Mouse (Mus musculus) MEL (cell line): ENCODE results near the gene Parp4. TPM values are rescaled to one million over a fixed set of nuclear protein-coding genes. Genes with fewer than 3 reads are reported as not detected.

Experiments used
- DNase-seq: peaks from one replicate; pipeline ENCODE4 v3.0.0; 2011; ENCODE audit warnings: low read depth, low spot score
- H3K27ac ChIP-seq: 2 replicates; pipeline ENCODE4 v1.5.1; 2012; ENCODE audit warnings: low read depth, mild to moderate bottlenecking, control low read depth, low read length, moderate library complexity; ENCODE audit not compliant: control insufficient read depth
- H3K27me3 ChIP-seq, 2 experiments: fragments of 150-350 bp in 1 of 2; sonication (generic) in 1 of 2; 2 replicates each; pipeline ENCODE4 v1.6.1; 2012; ENCODE audit warnings: low read length in 2 of 2, mild to moderate bottlenecking in 2 of 2, improper control_type of control experiment in 1 of 2, moderate library complexity in 1 of 2; ENCODE audit not compliant: insufficient read depth in 2 of 2, control insufficient read depth in 1 of 2
- H3K36me3 ChIP-seq, 2 experiments: 2 replicates each; pipeline ENCODE4 v1.6.1; 2012 to 2014; ENCODE audit warnings: low read length in 2 of 2, improper control_type of control experiment in 1 of 2, inconsistent platforms in 1 of 2, mild to moderate bottlenecking in 1 of 2; ENCODE audit not compliant: insufficient read depth in 2 of 2, control insufficient read depth in 1 of 2
- H3K4me1 ChIP-seq, 2 experiments: fragments of 150-350 bp in 1 of 2; sonication (generic) in 1 of 2; 2 replicates each; pipeline ENCODE4 v1.6.1; 2012; ENCODE audit warnings: low read length in 2 of 2, improper control_type of control experiment in 1 of 2, mild to moderate bottlenecking in 1 of 2; ENCODE audit not compliant: insufficient read depth in 2 of 2, control insufficient read depth in 1 of 2
- H3K4me3 ChIP-seq, 2 experiments: fragments of 150-350 bp in 1 of 2; sonication (generic) in 1 of 2; 2 replicates each; pipeline ENCODE4 v1.5.1; 2012; ENCODE audit warnings: low read depth in 2 of 2, low read length in 2 of 2, mild to moderate bottlenecking in 2 of 2, moderate library complexity in 2 of 2, control low read depth in 1 of 2, improper control_type of control experiment in 1 of 2; ENCODE audit not compliant: control insufficient read depth in 1 of 2, insufficient read depth in 1 of 2
- H3K79me2 ChIP-seq: 2 replicates; pipeline ENCODE4 v1.6.1; 2012; ENCODE audit warnings: mild to moderate bottlenecking, low read length, moderate library complexity; ENCODE audit not compliant: control insufficient read depth, poor library complexity, insufficient read depth
- H3K9ac ChIP-seq: 2 replicates; pipeline ENCODE4 v1.6.1; 2012; ENCODE audit warnings: low read depth, mild to moderate bottlenecking, control low read depth, low read length, moderate library complexity; ENCODE audit not compliant: control insufficient read depth, poor library complexity, severe bottlenecking
- H3K9me3 ChIP-seq: fragments of 150-350 bp; sonication (generic); replicated peaks from 2 replicates; pipeline ENCODE4 v1.6.1; 2012; ENCODE audit warnings: mild to moderate bottlenecking, low read length, improper control_type of control experiment, moderate library complexity; ENCODE audit not compliant: insufficient read depth
- BHLHE40 ChIP-seq: IDR thresholded peaks from 2 replicates; pipeline ENCODE4 v1.6.1; 2012; ENCODE audit warnings: low read depth, mild to moderate bottlenecking, inconsistent platforms, low read length, improper control_type of control experiment, borderline replicate concordance
- CHD1 ChIP-seq: IDR thresholded peaks from 2 replicates; pipeline ENCODE4 v1.6.1; 2012; ENCODE audit warnings: low read depth, mild to moderate bottlenecking, inconsistent platforms, low read length, improper control_type of control experiment
- EP300 ChIP-seq, 2 experiments: IDR thresholded peaks; 2 replicates each; pipeline ENCODE4 v1.6.1; 2011; ENCODE audit warnings: improper control_type of control experiment in 2 of 2, low read length in 2 of 2, low read depth in 1 of 2, mild to moderate bottlenecking in 1 of 2
- ETS1 ChIP-seq: IDR thresholded peaks from 2 replicates; pipeline ENCODE4 v1.6.1; 2012; ENCODE audit warnings: low read depth, mild to moderate bottlenecking, inconsistent platforms, low read length, improper control_type of control experiment, moderate library complexity
- GATA1 ChIP-seq: IDR thresholded peaks from 2 replicates; pipeline ENCODE4 v1.6.1; 2011; ENCODE audit warnings: low read depth, low read length, improper control_type of control experiment
- HCFC1 ChIP-seq: IDR thresholded peaks from 2 replicates; pipeline ENCODE4 v1.6.1; 2012; ENCODE audit warnings: low read depth, mild to moderate bottlenecking, inconsistent platforms, low read length, improper control_type of control experiment, moderate library complexity
- JUND ChIP-seq: IDR thresholded peaks from 2 replicates; pipeline ENCODE4 v1.6.1; 2011; ENCODE audit warnings: low read depth, mild to moderate bottlenecking, improper control_type of control experiment, low read length
- KAT2A ChIP-seq: conservative IDR thresholded peaks from 2 replicates; pipeline ENCODE4 v1.6.1; 2012; ENCODE audit warnings: low read depth, low read length, improper control_type of control experiment, inconsistent platforms
- MAFK ChIP-seq: IDR thresholded peaks from 2 replicates; pipeline ENCODE4 v1.6.1; 2011; ENCODE audit warnings: low read depth, mild to moderate bottlenecking, low read length, improper control_type of control experiment, borderline replicate concordance
- MAZ ChIP-seq: IDR thresholded peaks from 2 replicates; pipeline ENCODE4 v1.6.1; 2012; ENCODE audit warnings: low read depth, mild to moderate bottlenecking, inconsistent platforms, low read length, improper control_type of control experiment
- MXI1 ChIP-seq: IDR thresholded peaks from 2 replicates; pipeline ENCODE4 v1.6.1; 2011; ENCODE audit warnings: mild to moderate bottlenecking, low read depth, low read length, improper control_type of control experiment
- MYB ChIP-seq: IDR thresholded peaks from 2 replicates; pipeline ENCODE4 v1.6.1; 2011; ENCODE audit warnings: mild to moderate bottlenecking, low read depth, low read length, improper control_type of control experiment
- MYC ChIP-seq: IDR thresholded peaks from 2 replicates; pipeline ENCODE4 v1.6.1; 2011; ENCODE audit warnings: low read depth, mild to moderate bottlenecking, low read length, improper control_type of control experiment, moderate library complexity
- NELFE ChIP-seq: IDR thresholded peaks from 2 replicates; pipeline ENCODE4 v1.6.1; 2011; ENCODE audit warnings: low read depth, low read length, improper control_type of control experiment
- NRF1 ChIP-seq: IDR thresholded peaks from 2 replicates; pipeline ENCODE4 v1.6.1; 2014; ENCODE audit warnings: low read depth, mild to moderate bottlenecking, inconsistent platforms, low read length, improper control_type of control experiment, moderate library complexity; ENCODE audit not compliant: poor library complexity, insufficient read depth, severe bottlenecking
- POLR2A ChIP-seq, 2 experiments: IDR thresholded peaks; 2 replicates each; pipeline ENCODE4 v1.6.1; 2011 to 2012; ENCODE audit warnings: low read length in 2 of 2, mild to moderate bottlenecking in 2 of 2, control low read depth in 1 of 2, improper control_type of control experiment in 1 of 2, low read depth in 1 of 2, moderate library complexity in 1 of 2; ENCODE audit not compliant: control insufficient read depth in 1 of 2, insufficient read depth in 1 of 2, poor library complexity in 1 of 2
- POLR2AphosphoS2 ChIP-seq: IDR thresholded peaks from 2 replicates; pipeline ENCODE4 v1.6.1; 2011; ENCODE audit warnings: low read length, improper control_type of control experiment
- POLR2AphosphoS5 ChIP-seq: IDR thresholded peaks from 2 replicates; pipeline ENCODE4 v1.6.1; 2012; ENCODE audit warnings: low read depth, borderline replicate concordance, mild to moderate bottlenecking, inconsistent platforms, low read length, moderate library complexity, mixed read lengths
- RAD21 ChIP-seq: IDR thresholded peaks from 2 replicates; pipeline ENCODE4 v1.6.1; 2011; ENCODE audit warnings: mild to moderate bottlenecking, low read depth, low read length, improper control_type of control experiment
- RCOR1 ChIP-seq: IDR thresholded peaks from 2 replicates; pipeline ENCODE4 v1.6.1; 2012; ENCODE audit warnings: low read depth, mild to moderate bottlenecking, inconsistent platforms, low read length, improper control_type of control experiment
- SMC3 ChIP-seq: IDR thresholded peaks from 2 replicates; pipeline ENCODE4 v1.6.1; 2011; ENCODE audit warnings: low read depth, low read length, improper control_type of control experiment
- TBP ChIP-seq: IDR thresholded peaks from 2 replicates; pipeline ENCODE4 v1.8.0; 2011; ENCODE audit warnings: low read depth, low read length, improper control_type of control experiment
- TCF12 ChIP-seq: IDR thresholded peaks from 2 replicates; pipeline ENCODE4 v1.6.1; 2014; ENCODE audit warnings: low read depth, mild to moderate bottlenecking, inconsistent platforms, low read length, improper control_type of control experiment, moderate library complexity
- UBTF ChIP-seq: IDR thresholded peaks from 2 replicates; pipeline ENCODE4 v1.6.1; 2012; ENCODE audit warnings: low read depth, mild to moderate bottlenecking, inconsistent platforms, low read length, improper control_type of control experiment, moderate library complexity, borderline replicate concordance; ENCODE audit not compliant: insufficient read depth
- USF1 ChIP-seq: IDR thresholded peaks from 2 replicates; pipeline ENCODE4 v1.6.1; 2014; ENCODE audit warnings: low read depth, mild to moderate bottlenecking, inconsistent platforms, low read length, improper control_type of control experiment, moderate library complexity
- USF2 ChIP-seq, 2 experiments: IDR thresholded peaks; 2 replicates each; pipeline ENCODE4 v1.6.1; 2011 to 2012; ENCODE audit warnings: improper control_type of control experiment in 2 of 2, low read length in 2 of 2, borderline replicate concordance in 1 of 2, inconsistent platforms in 1 of 2, low read depth in 1 of 2, mild to moderate bottlenecking in 1 of 2; ENCODE audit not compliant: insufficient read depth in 1 of 2
- ZMIZ1 ChIP-seq: IDR thresholded peaks from 2 replicates; pipeline ENCODE4 v1.6.1; 2012; ENCODE audit warnings: low read depth, mild to moderate bottlenecking, inconsistent platforms, low read length, improper control_type of control experiment, moderate library complexity
- ZNF384 ChIP-seq: IDR thresholded peaks from 2 replicates; pipeline ENCODE4 v1.6.1; 2012; ENCODE audit warnings: low read depth, mild to moderate bottlenecking, inconsistent platforms, low read length, improper control_type of control experiment
- polyA plus RNA-seq, 2 experiments: library from polyadenylated mRNA; stranded (reverse) in 1 of 2; unstranded in 1 of 2; fragments of >175 nt in 1 of 2; fragments of >200 nt in 1 of 2; gene quantifications; 2 replicates each; pipeline versions ENCODE4 v1.2.1 to v1.2.4; 2012; ENCODE audit warnings: low replicate concordance in 2 of 2, low read depth in 1 of 2; ENCODE audit not compliant: insufficient read length in 2 of 2, insufficient read depth in 1 of 2, missing spikeins in 1 of 2
- total RNA-seq: library from RNA; depleted of rRNA; stranded (reverse); fragments of 300-350 nt; gene quantifications from 2 replicates; pipeline ENCODE4 v1.2.3, GENCODE M21; 2012

The Parp4 gene
- total and polyA plus RNA-seq, 3 experiments, result 1.5 to 5.2 TPM; not detected in 1

DNA sequence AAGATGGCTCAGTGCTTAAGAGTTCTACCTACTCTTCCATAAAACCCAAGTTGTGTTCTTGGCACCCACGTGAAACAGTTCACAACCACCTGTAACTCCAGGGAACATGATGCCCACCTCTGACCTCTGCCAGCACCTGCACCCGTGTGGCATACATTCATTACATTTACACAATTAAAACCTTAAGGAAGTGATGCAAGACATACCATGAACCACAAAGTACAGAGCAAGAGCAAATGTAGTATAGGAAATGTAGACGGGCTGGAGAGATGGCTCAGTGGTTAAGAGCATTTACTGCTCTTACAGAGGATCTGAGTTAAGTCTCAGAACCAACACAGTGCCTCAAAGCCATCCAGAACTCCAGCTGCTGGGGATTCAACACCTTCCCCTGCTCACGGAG lies 6.4 kb upstream of the Parp4 start:
- Histone ChIP-seq H3K4me3 (no peak overlapping the region), H3K4me1 (peaks cover 4 to 12% of the 10 kb centered on the region in 2 experiments; a peak in 2 of 4 replicates), H3K27ac (no peak overlapping the region), H3K79me2 (peaks cover 4% of the 10 kb centered on the region), H3K9ac (no peak overlapping the region), H3K36me3 (peaks cover 0 to 14% of the 10 kb centered on the region in 2 experiments; a peak in 2 of 4 replicates), H3K27me3 (no peaks in the 10 kb centered on the region), H3K9me3 (no peaks in the 10 kb centered on the region)
- TF ChIP-seq MYC, result no peak
- no peak for TF ChIP-seq NELFE
- no peak for TF ChIP-seq CHD1
- no peak for TF ChIP-seq TCF12
- no peak for TF ChIP-seq JUND
- TF ChIP-seq MAFK, result no peak
- TF ChIP-seq HCFC1, result no peak
- TF ChIP-seq ZMIZ1, result no peak
- no peak for TF ChIP-seq KAT2A
- TF ChIP-seq POLR2A (IDR thresholded peaks at IDR 0.05; ENCODE audit: control insufficient read depth in 1 of 2, insufficient read depth in 1 of 2, low read depth in 1 of 2, low read length in 2 of 2, poor library complexity in 1 of 2), result no peak
- TF ChIP-seq RAD21, result no peak
- TF ChIP-seq USF2 (IDR thresholded peaks at IDR 0.05; ENCODE audit: borderline replicate concordance in 1 of 2, insufficient read depth in 1 of 2, low read depth in 1 of 2, low read length in 2 of 2), result no peak
- TF ChIP-seq MAZ, result no peak
- no peak for TF ChIP-seq RCOR1
- DNase-seq, result no peak

DNA sequence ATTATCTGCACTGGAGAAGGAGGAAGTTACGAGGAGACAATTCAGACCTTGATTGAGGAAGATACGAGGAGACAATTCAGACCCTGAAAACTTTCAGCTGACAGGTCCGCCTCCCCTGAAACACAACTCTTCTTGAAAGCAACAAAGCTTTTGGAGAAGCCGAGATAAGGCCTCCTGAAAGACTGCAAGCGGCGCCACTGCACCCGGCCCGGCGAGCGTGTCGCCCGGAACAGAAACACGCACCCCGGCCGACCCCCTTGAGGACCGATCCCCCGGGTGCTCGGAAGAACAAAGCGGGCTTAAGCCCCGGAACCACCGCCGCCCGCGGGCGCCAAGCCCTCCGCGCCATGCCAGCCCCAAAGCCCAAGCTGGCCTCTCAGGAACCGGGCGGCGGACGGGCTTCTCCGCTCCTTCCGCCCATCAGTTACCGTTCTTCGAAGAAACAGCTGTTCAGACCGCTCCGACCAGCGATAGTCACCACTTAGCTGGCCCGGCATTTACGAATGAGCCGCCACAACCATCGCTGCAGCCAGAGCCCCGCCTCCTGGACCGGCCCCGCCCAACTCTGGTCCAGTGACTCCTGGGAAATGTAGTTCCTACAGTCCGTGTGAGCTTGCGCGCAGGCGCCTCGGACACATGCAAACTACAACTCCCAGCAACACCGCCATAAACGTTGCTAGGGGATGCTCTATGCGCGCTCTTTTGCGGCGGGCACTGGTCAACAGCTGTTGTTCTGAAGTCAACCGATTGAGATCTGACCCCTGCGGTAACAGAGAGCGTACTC lies 3.9 kb upstream of the Parp4 start:
- peak overlapping the region; percentile 81 for H3K27ac ChIP-seq
- peaks cover 0 to 21% of the 10 kb centered on the region in 2 experiments; a peak in 2 of 4 replicates for H3K36me3 ChIP-seq
- peak; percentile 97 for DNase-seq
- H3K9me3 ChIP-seq, result no peaks in the 10 kb centered on the region
- H3K9ac ChIP-seq, result peak overlapping the region; percentile 83
- H3K27me3 ChIP-seq, result no peaks in the 10 kb centered on the region
- peaks cover 6% of the 10 kb centered on the region for H3K79me2 ChIP-seq
- peak overlapping the region; percentile 72 to 93 for H3K4me3 ChIP-seq
- H3K4me1 ChIP-seq, result peaks cover 4 to 15% of the 10 kb centered on the region in 2 experiments; a peak in 2 of 4 replicates
- TF ChIP-seq EP300 (IDR thresholded peaks at IDR 0.05; ENCODE audit: low read depth in 1 of 2, low read length in 2 of 2) (no peak), TBP (peak; percentile 46; the same call in 1 of the 2 replicates), NRF1 (peak; percentile 88), GATA1 (peak; percentile 42; the same call in 1 of the 2 replicates), MYC (no peak), POLR2AphosphoS2 (peak; percentile 38; the same call in 1 of the 2 replicates), MAZ (peak; percentile 55; the same call in 1 of the 2 replicates), ETS1 (peak; percentile 63), HCFC1 (peak; percentile 99), MXI1 (peak; percentile 62), ZNF384 (no peak), SMC3 (no peak), POLR2A (IDR thresholded peaks at IDR 0.05; ENCODE audit: control insufficient read depth in 1 of 2, insufficient read depth in 1 of 2, low read depth in 1 of 2, low read length in 2 of 2, poor library complexity in 1 of 2) (peak; percentile 68 to 69; a peak in 2 of 4 replicates), USF1 (peak; percentile 43; the same call in 1 of the 2 replicates), POLR2AphosphoS5 (no peak), MYB (0 out of 2 replicates have a peak, but pooled peaks have one; percentile 27), BHLHE40 (no peak), NELFE (peak; percentile 65), RCOR1 (no peak; the same call in 1 of the 2 replicates), KAT2A (peak; percentile 92), UBTF (peak; percentile 87; the same call in 1 of the 2 replicates)
